Mouse (Mus musculus) urinary bladder, postnatal 25 days (tissue): Measurements from ENCODE around the gene Cda.

Experiments used
- DNase-seq: peaks from one replicate; pipeline ENCODE4 v3.0.0; 2022; ENCODE audit warnings: low spot score

Gene Cda

GRCm38 (mm10) chr4:138307739-138308138 is 60.1 kb downstream of the Cda start:
- DNase-seq: no peak

DNA sequence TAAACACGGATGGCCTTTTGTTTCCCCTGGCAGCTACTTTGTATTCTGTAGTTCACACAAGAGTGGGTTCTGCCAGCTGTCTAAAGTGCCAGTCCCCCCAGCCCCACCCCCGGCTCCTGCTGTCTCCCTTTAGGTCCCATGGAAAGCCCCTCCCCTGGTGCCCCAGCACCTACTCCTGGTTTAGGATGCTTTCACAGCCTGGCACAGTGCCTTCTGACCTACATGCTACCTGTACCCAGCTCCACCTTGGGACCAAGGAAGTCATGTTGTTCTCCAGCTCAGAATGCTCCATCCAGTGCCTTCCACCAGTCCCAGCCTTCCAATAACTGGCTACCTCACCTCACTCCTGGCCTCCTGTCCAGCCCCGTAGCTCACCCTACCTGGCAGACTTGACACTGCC is 60.8 kb downstream of the Cda start:
- DNase-seq: no peak

DNA sequence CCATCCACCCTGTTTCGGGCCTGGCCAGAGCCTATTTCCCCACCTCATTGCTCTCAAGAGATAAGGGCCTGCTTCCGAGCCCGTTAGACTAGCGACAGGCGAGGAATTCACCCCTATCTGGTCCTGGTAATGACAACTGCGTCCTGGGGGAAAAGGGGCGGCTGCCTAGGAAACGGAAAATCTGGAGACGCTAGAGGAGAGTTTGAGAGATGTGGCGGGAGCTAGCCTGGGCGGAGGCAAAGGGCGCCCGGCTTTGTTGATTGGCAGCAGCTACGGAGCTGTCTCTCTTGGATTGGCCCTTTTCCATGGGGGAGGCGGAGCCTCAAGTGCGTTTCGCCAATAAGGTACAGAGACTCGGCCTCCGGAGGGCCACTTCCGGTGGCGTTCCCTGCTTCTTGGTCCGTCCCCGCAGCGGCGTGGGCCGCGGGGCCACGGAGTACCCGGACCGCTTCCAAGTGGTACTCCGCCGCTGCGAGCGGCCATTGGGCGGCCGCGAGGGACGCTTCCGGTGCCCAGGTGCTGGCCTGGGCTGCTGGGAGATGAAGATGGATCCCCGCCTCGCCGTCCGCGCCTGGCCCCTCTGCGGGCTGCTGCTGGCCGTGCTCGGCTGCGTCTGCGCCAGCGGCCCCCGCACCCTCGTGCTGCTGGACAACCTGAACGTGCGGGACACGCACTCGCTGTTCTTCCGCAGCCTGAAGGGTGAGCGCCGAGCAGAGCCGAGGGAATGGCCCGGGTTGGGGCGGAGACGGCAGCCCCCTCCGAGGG is 63.3 kb downstream of the Cda start, which contains the start of gene Ddost:
Gene Ddost, plus strand, starts transcription at position 391 of the 765 bp plus-strand sequence.
- peak; percentile 93 for DNase-seq

- DNase-seq: no peak
These were observed 64.0 kb downstream of the Cda start for GRCm38 (mm10) chr4:138303742-138304141.

- no peak for DNase-seq
These were observed 64.8 kb downstream of the Cda start for GRCm38 (mm10) chr4:138303011-138303410.

DNA sequence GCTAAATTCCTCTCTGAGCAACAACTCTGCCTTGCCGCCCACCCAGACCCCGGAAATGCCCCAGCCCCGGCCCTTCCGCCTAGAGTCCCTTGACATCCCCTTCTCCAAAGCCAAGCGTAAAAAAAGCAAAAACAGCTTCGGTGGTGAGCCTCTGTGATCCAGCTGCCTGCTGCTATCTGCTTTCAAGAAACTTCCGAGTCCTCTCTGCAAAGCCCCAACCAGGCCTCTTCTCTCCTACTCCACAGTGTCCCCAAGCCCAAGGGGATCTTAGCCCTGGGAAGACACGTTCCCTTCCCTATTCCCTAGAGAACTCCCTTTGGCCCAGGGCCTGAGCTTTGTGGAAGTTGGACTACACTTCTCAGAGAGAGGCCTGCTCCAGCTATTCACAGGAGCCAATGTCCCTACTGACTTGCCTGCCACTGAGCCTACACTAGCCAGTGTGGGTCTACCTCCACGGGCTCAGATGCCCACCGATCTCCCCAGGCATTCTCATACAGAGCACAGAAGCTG is 66.5 kb downstream of the Cda start:
- DNase-seq: no peak

- no peak for DNase-seq
These were observed 73.7 kb downstream of the Cda start for GRCm38 (mm10) chr4:138293949-138294550.

GRCm38 (mm10) chr4:138293261-138293948 is 74.4 kb downstream of the Cda start:
- DNase-seq: no peak

DNA sequence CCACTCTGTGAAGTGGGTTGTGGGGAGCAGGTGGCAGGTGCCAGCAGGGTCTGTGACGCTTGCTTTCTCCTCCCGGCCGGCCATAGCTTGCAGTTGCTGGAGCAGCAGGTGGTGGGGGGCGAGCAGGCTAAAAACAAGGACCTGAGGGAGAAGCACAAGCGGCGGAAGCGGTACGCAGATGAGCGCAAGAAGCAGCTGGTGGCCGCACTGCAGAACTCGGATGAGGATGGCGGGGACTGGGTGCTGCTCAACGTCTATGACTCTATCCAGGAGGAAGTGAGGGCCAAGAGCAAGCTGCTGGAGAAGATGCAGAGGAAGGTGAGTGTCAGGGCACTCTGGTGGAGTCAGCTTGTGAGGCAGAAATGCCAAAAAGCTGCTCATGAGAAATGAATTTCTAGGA is 75.8 kb downstream of the Cda start:
- DNase-seq: no peak

DNA sequence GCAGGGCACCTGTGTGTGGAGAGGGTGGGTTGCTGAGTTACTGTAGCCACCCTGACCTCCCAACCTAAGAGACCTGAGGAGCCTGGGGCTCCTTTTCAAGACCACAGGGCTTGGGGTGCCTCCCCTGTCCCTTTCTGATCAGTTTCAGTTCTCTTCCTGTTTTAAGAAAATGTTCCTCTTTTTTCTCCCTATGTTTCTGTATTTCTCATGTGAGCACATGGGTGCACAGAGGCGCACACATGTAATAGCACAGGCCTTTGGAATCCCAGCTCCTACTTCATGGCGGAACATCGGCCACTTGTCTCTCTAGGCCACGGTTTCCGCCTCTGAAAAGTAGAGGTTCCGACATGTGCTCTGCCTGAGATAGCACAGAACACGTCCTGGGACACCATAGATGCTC is 79.1 kb downstream of the Cda start:
- DNase-seq: no peak
